In the genomic region with DNA sequence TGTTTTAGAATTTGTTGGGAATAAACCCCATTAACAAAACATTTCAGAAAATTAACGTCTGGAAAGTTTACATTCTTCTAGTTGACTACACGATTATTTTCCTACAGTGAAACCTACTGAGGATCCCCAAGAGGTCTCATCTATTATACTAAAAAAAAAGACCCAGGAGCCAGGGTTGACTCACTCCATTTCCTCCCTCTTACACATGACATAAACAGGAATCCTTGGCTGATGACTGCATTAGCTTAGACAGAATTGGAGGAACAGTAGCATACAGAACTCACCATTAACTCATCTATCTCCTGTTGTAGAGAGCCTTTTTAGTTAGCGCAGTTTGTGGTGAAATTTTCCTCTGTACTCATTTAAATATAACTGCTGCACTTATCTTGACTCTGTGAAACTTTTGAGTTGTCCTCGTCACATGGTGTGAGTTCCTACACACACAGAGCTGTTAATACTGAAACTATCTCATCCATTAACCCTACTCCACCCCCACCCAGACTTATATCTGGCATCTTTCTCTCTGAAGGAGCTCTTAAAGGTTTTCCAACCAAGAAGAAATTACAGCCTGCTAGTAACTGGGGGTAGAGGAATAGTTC, we compare ENCODE assay signal across 18 mouse cellular contexts.
DNase-seq lines count a peak whose midpoint lies in the region; ATAC-seq and TF ChIP-seq lines count a peak whose summit lies in the region.
"Had no signal": no experiment of that assay in that cellular context is flagged by ENCODE, and none has a peak within 500 bp of the region (broad histone marks: within the 10 kb centered on the region; RNA-seq: fewer than 3 reads in every experiment).

No protein-coding gene starts in this region.

- no peak overlapping the region for H3K27ac ChIP-seq in liver, embryonic 11.5 days (ENCODE audit: low read depth, low read length)
- no peak overlapping the region for H3K27ac ChIP-seq in liver, postnatal 0 days (ENCODE audit: low read depth)
- H3K27ac ChIP-seq in bone marrow macrophage, adult 2 months (ENCODE audit: insufficient read depth, low read depth, low read length): peak overlapping the region; percentile 38
- H3K27ac ChIP-seq: gastrocnemius, adult 2 months; kidney, postnatal 0 days; limb, embryonic 13.5 days; neural tube, embryonic 12.5 days had no signal

- no peaks in the 10 kb centered on the region for H3K9me3 ChIP-seq in liver, embryonic 11.5 days (ENCODE audit: control insufficient read depth, low read length)
- H3K9me3 ChIP-seq in liver, postnatal 0 days (ENCODE audit: low read length): no peaks in the 10 kb centered on the region
- H3K9me3 ChIP-seq: limb, embryonic 13.5 days; neural tube, embryonic 12.5 days had no signal

- peak; percentile 17; the same call in 1 of the 2 replicates for ATAC-seq in frontal cortex, adult (ENCODE audit: low TSS enrichment)
- ATAC-seq in liver, embryonic 11.5 days (replicated peaks; ENCODE audit: low FRiP score): 0 out of 2 replicates have a peak, but pooled peaks have one; percentile 43
- no peak for ATAC-seq in liver, postnatal 0 days
- ATAC-seq: forebrain, embryonic 14.5 days; midbrain, embryonic 16.5 days had no signal

- no peaks in the 10 kb centered on the region for H3K27me3 ChIP-seq in liver, embryonic 11.5 days (replicated peaks; ENCODE audit: control insufficient read depth, insufficient read depth, low read length)
- no peaks in the 10 kb centered on the region for H3K27me3 ChIP-seq in liver, postnatal 0 days (ENCODE audit: insufficient read depth, low read length)
- no peaks in the 10 kb centered on the region for H3K27me3 ChIP-seq in myocyte (ENCODE audit: control insufficient read depth, insufficient read depth, insufficient read length)
- H3K27me3 ChIP-seq: limb, embryonic 13.5 days; neural tube, embryonic 12.5 days had no signal

- no peak overlapping the region for H3K9ac ChIP-seq in liver, embryonic 11.5 days (ENCODE audit: low read depth, low read length)
- no peak overlapping the region for H3K9ac ChIP-seq in liver, postnatal 0 days (replicated peaks)
- H3K9ac ChIP-seq: limb, embryonic 13.5 days; neural tube, embryonic 12.5 days had no signal

- TF ChIP-seq CTCF in liver, postnatal 0 days (IDR thresholded peaks at IDR 0.05; ENCODE audit: low read depth): no peak
- TF ChIP-seq CTCF in bone marrow macrophage, adult 2 months (IDR thresholded peaks at IDR 0.05; ENCODE audit: low read depth, low read length): no peak

- no peaks in the 10 kb centered on the region for H3K36me3 ChIP-seq in liver, embryonic 11.5 days (ENCODE audit: control insufficient read depth, insufficient read depth, low read length)
- H3K36me3 ChIP-seq in liver, postnatal 0 days (replicated peaks; ENCODE audit: insufficient read depth, low read length): 0 out of 2 replicates have a peak, but pooled peaks cover 2% of the 10 kb centered on the region
- no peaks in the 10 kb centered on the region for H3K36me3 ChIP-seq in myocyte (ENCODE audit: control insufficient read depth, insufficient read depth)
- H3K36me3 ChIP-seq: limb, embryonic 13.5 days; neural tube, embryonic 12.5 days had no signal

- H3K4me2 ChIP-seq in liver, embryonic 11.5 days: no peak overlapping the region
- no peak overlapping the region for H3K4me2 ChIP-seq in liver, postnatal 0 days (ENCODE audit: low read depth, low read length)
- H3K4me2 ChIP-seq in myocyte (ENCODE audit: low read depth): peak overlapping the region; percentile 20
- H3K4me2 ChIP-seq: limb, embryonic 13.5 days; neural tube, embryonic 12.5 days had no signal

- 51% methylated on average over 4 of the region's 4 CpGs for WGBS in liver, embryonic 11.5 days
- 49% methylated on average over 4 of the region's 4 CpGs for WGBS in liver, postnatal 0 days (ENCODE audit: insufficient replicate concordance)

- H3K4me1 ChIP-seq in liver, embryonic 11.5 days (replicated peaks; ENCODE audit: control insufficient read depth, insufficient read depth, low read length): no peaks in the 10 kb centered on the region; the same call in 1 of the 2 replicates
- H3K4me1 ChIP-seq in liver, postnatal 0 days (ENCODE audit: insufficient read depth): no peaks in the 10 kb centered on the region
- peaks cover 23% of the 10 kb centered on the region for H3K4me1 ChIP-seq in bone marrow macrophage, adult 2 months (ENCODE audit: control insufficient read depth, insufficient read depth, low read length)
- H3K4me1 ChIP-seq: limb, embryonic 13.5 days; neural tube, embryonic 12.5 days had no signal

- DNase-seq in frontal cortex, postnatal 10 days (ENCODE audit: low spot score in 2 of 2): no peak
- no peak for DNase-seq in liver, embryonic 11.5 days (ENCODE audit: low spot score)
- no peak for DNase-seq in liver, postnatal 0 days
- no peak for DNase-seq in gastrocnemius, postnatal 4 days (ENCODE audit: low spot score in 2 of 2)
- DNase-seq in T-cell, adult 2 months (ENCODE audit: low spot score): no peak
- DNase-seq: cerebellum, adult 11-12 months; gastrocnemius, adult 2 months; lung, postnatal 4 days; right cerebral cortex, postnatal 25 days; thymus, postnatal 25 days had no signal

- no peak overlapping the region for H3ac ChIP-seq in myocyte (ENCODE audit: control insufficient read depth, insufficient read length)

- TF ChIP-seq EP300 in liver, postnatal 0 days (IDR thresholded peaks at IDR 0.05; ENCODE audit: low read depth): no peak

- H3K79me2 ChIP-seq in myocyte (ENCODE audit: control insufficient read depth, insufficient read depth): peaks cover 10% of the 10 kb centered on the region

- TF ChIP-seq POLR2A in bone marrow macrophage, adult 2 months (IDR thresholded peaks at IDR 0.05; ENCODE audit: borderline replicate concordance, low read depth, low read length): no peak
- no peak for TF ChIP-seq POLR2A in myocyte (IDR thresholded peaks at IDR 0.05; ENCODE audit: insufficient read length, low read depth)

- H3K4me3 ChIP-seq in liver, embryonic 11.5 days (ENCODE audit: low read depth, low read length): no peak overlapping the region
- no peak overlapping the region for H3K4me3 ChIP-seq in liver, postnatal 0 days (ENCODE audit: low read depth, low read length)
- no peak overlapping the region for H3K4me3 ChIP-seq in bone marrow macrophage, adult 2 months (ENCODE audit: insufficient read depth, low read length)
- no peak overlapping the region for H3K4me3 ChIP-seq in myocyte
- H3K4me3 ChIP-seq: gastrocnemius, adult 2 months; limb, embryonic 13.5 days; neural tube, embryonic 12.5 days had no signal

TF ChIP-seq in myocyte, 11 proteins besides CTCF, POLR2A, EP300 and RAD21:
- TF ChIP-seq MYOD1 (IDR thresholded peaks at IDR 0.05; ENCODE audit: control insufficient read depth in 1 of 3, insufficient read length in 2 of 3, low read depth in 2 of 3): no peak
